Mouse (Mus musculus): ENCODE measurements around the gene Crtc3. TPM values are rescaled to one million over a fixed set of nuclear protein-coding genes. Genes with fewer than 3 reads are reported as not detected.

Gene Crtc3
- 7.5 and 8.3 TPM in 2 replicates for polyA plus RNA-seq (2012; rRNA removed)

DNA sequence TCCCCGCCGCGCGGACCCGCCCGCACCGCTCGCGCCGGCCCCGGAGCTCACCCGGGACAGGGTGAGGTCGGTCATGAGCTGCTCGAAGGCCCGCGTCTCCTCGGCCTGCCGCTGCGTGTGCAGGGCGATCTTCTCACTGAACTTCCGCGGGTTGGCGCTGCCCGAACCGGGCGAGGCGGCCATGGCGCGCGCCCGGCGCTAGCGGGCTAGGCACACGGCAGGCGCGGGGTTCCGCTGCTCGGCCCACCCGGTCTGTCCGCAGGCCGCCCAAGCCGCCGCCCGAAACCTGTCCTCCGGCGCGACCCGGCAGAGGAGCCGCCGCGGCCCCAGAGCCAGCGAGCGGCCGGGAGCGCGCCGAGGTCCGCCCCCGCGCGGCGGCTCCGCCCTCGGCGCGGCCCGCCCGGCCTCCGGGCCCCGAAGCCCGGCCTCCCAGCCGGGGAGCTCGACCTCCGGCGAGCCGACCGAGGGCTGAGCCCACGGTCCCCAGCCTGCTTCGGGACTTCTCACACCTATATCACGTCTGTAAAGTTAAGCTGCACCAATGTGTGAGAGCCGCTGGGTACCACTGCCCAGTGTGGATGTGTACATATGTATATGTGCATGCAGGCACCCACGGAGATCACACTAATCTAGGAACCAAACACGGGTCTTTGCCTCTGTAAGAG, at the start of gene Crtc3:
Crtc3 (minus strand) TSS at position 322 of the 665 bp plus-strand sequence.

Other genes with a start within 250 kb of the Crtc3 start
- gene Blm, start 153.8 kb downstream of the Crtc3 start, polyA plus RNA-seq (2012; rRNA removed), result 0.19 and 0.91 TPM in 2 replicates
- 8.9 and 13.1 TPM in 2 replicates for gene Iqgap1, start 137.1 kb upstream of the Crtc3 start, polyA plus RNA-seq (2012; rRNA removed)
- gene Zscan2, start 172.0 kb upstream of the Crtc3 start, polyA plus RNA-seq (2012; rRNA removed), result 1.4 and 1.7 TPM in 2 replicates
- 4.3 and 5.3 TPM in 2 replicates for gene Wdr73, start 212.4 kb upstream of the Crtc3 start, polyA plus RNA-seq (2012; rRNA removed)
- 1.2 and 2.2 TPM in 2 replicates for gene Nmb, start 216.2 kb upstream of the Crtc3 start, polyA plus RNA-seq (2012; rRNA removed)

Measured in stomach, adult 2 months (tissue).